Mouse (Mus musculus) T-helper 2 cell (primary cell): ENCODE results near the gene Gm9507.
"Not testable (repeated sequence)": the region's sequence is repeated elsewhere in the genome, so short reads cannot be mapped to it uniquely, and the experiment has no call there.

Experiments used
- in situ Hi-C: fragments of 300-600 bp; cut with MboI, MseI; formaldehyde crosslinking; loops from one replicate; pipeline ENCODE4 v1.15.1; 2025; ENCODE audit warnings: high pct_unique_total_duplicates

The Gm9507 gene

GRCm38 (mm10) chr10:77811743-77812142, at the start of gene Gm9507:
Gm9507 (minus strand) TSS chr10:77811843.
- in situ Hi-C loops: no loop called here

GRCm38 (mm10) chr10:77852559-77852958, 40.9 kb upstream of the Gm9507 start, which contains the start of gene Gm10318:
Gm10318 (plus strand) TSS chr10:77852859.
- in situ Hi-C loops: no loop called here

- in situ Hi-C loops: no loop called here
Measured at GRCm38 (mm10) chr10:77847538-77847937, 35.9 kb upstream of the Gm9507 start.

- in situ Hi-C loops: no loop called here
Measured at GRCm38 (mm10) chr10:77846961-77847360, 35.3 kb upstream of the Gm9507 start.

DNA sequence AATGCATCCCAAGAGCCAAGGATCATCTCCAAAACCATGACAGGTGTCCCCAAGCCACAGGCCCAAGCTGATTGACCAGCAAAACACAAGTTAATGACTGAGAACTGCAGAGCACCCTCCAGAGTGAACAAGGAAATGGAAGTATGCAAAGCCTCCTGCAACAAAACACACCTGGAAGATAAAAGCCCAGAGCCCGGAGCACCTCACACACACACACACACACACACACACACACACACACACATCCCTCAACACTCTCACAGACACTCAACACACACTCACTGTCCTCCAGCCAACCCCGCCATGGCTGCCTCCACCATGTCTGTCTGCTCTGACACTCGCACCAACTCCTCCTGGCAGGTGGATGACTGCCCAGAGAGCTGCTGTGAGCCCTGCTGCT, 34.9 kb upstream of the Gm9507 start, which contains the start of gene Gm36176:
Gm36176 (plus strand) TSS at position 301 of the 400 bp plus-strand sequence.
- in situ Hi-C loops: no loop called here

GRCm38 (mm10) chr10:77839006-77839405, 27.4 kb upstream of the Gm9507 start:
- in situ Hi-C loops: no loop called here

DNA sequence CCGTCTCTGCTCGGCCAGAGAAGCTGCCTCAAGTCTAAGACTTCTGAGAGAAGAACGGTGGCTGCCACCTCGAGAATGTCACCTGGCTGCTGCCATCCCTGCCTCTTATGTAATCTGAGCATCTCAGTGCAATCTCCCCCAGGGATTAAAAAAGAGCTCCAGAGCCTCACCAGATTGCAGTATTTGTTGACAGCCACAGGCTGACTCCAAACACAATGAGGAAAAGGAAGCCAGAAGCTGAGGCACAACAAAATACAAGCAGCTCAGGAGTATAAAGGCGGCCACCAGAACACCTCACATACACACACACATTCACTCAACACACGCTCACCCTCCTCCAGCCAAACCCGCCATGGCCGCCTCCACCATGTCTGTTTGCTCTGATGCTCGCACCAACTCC, 24.0 kb upstream of the Gm9507 start, which contains the start of gene Krtap10-10:
Krtap10-10 (plus strand) TSS at position 301 of the 400 bp plus-strand sequence.
- in situ Hi-C loops: no loop called here

GRCm38 (mm10) chr10:77826951-77827350, 15.3 kb upstream of the Gm9507 start, which contains the start of gene Krtap10-4:
Krtap10-4 (minus strand) TSS chr10:77827095.
- in situ Hi-C loops: no loop called here

GRCm38 (mm10) chr10:77819203-77819602, 7.6 kb upstream of the Gm9507 start:
- in situ Hi-C loops: no loop called here

DNA sequence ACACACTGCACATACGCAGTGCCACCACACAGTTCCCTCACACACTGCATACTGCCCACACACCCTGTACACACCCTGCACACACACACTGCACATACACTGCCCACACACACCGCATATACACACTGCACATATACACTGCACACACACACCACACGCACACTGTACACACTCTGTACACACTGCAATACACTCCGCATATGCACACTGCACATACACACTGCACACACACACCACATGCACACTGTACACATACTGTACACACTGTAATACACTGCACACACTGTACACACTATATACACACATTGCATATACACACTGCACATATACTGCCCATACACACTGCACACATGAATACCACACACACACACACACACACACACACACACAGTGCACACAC, 6.9 kb upstream of the Gm9507 start:
- in situ Hi-C loops: no loop called here

GRCm38 (mm10) chr10:77815514-77815913, 3.9 kb upstream of the Gm9507 start:
- in situ Hi-C loops: no loop called here

GRCm38 (mm10) chr10:77814382-77814781, 2.7 kb upstream of the Gm9507 start, which contains the start of gene Gm2696:
Gm2696 (plus strand) TSS chr10:77814682.
- in situ Hi-C loops: no loop called here

DNA sequence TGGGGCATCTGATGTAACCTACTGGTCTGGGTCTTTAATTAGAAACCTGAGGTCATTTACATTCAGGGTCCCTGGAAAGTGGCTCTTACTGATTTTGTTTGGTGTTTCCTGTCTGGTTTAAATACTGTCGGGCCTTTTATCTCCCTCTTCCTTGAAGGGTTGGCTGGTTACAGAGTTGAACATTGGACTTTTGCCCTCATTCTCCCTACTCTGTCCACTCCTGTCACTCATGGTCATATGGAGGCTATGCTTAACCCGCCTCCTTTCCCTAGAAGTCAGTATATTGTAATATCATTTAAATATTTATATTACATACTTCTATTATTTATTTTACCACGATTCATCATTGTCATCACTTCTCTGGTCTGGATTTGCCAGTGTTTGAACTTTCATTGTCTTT, 7.5 kb downstream of the Gm9507 start:
- in situ Hi-C loops: no loop called here

- in situ Hi-C loops: no loop called here
Measured at GRCm38 (mm10) chr10:77798921-77799508, 12.6 kb downstream of the Gm9507 start, which contains the start of gene Gm19668. Gm19668 (minus strand) TSS chr10:77799133.

DNA sequence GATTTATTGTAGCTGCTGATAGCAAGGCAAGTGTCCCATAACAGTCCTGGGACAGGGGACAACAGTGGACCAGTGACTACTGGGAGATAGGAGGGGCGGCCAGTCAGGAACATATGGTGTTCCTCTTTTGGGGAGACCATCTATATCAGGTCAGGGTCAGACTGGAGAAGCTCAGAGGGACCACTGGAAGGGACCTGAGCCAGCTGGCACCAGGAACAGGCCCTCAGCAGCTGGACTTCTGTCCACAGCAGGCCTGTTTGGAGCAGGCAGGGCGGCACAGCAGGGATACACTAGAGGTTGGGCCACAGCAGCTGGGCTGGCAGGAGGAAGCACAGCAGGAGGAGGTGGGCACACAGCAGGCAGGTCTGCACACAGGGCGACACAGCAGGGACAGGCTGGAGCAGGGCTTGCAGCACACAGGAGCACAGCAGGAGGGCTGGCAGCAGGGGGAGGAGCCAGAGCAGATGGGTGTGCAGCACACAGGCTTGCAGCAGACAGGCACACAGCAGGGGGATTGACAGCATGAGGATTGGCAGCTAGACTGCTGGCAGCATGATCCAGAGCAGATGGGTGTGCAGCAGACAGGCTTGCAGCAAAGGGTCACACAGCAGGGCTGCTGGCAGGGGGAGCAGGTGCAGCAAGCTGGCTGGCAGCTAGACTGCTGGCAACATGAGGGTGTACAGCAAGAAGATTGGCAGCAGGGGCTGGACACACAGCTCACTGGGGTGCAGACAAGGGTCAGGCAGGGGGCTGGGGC, 13.3 kb downstream of the Gm9507 start:
- in situ Hi-C loops: not testable (repeated sequence)

- in situ Hi-C loops: no loop called here
Measured at GRCm38 (mm10) chr10:77797677-77798076, 14.0 kb downstream of the Gm9507 start.

DNA sequence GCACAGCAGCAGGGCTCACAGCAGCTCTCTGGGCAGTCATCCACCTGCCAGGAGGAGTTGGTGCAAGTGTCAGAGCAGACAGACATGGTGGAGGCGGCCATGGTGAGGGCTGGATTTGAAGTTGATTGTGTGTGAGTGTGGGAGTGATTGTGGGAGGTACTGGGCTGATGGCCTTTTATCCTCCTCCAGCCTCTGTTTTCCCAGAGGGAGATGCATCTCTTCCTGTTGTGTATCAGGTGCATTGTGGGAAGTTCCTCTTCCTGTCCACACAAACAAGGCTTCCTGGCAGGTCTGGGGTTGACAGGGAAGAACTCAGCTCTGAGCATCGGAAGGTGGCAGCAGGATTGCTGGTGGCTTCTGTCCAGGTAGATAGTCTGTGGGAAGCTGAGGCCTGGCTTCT, 16.7 kb downstream of the Gm9507 start, which contains the start of gene Gm9639:
Gm9639 (minus strand) TSS at position 101 of the 400 bp plus-strand sequence.
- in situ Hi-C loops: no loop called here

DNA sequence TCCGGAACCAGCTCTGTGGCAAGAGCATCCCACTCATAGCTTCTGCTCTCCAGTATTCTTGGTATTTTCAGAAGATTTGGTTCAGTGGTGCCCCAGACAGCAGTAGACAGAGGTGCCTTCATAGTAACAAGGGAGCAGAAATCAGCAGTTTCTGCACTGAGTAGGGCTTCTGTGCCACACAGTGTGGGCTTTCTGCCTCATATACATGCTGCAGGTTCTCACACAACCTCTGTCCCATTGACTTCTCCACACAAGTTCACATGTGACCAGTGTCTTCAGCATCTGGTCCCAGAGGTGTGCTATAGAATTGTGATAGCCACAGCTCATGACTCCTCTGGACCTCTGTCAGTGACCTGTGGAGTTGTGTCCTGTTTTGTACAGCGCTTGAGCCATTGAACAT, 23.0 kb downstream of the Gm9507 start:
- in situ Hi-C loops: no loop called here

DNA sequence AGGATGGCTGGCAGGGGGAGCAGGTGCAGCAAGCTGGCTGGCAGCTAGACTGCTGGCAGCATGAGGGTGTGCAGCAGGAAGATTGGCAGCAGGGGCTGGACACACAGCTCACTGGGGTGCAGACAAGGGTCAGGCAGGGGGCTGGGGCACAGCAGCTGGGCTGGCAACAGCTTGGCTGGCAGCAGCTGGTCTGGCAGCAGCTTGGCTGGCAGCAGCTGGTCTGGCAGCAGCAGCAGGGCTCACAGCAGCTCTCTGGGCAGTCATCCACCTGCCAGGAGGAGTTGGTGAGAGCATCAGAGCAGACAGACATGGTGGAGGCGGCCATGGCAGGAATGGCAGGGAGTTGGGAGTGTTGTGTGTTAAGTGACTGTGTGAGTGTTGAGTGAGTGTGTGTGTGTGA, 23.8 kb downstream of the Gm9507 start, which contains the start of gene Gm7137:
Gm7137 (minus strand) TSS at position 325 of the 400 bp plus-strand sequence.
- in situ Hi-C loops: not testable (repeated sequence)

GRCm38 (mm10) chr10:77783396-77783795, 28.2 kb downstream of the Gm9507 start:
- in situ Hi-C loops: not testable (repeated sequence)

DNA sequence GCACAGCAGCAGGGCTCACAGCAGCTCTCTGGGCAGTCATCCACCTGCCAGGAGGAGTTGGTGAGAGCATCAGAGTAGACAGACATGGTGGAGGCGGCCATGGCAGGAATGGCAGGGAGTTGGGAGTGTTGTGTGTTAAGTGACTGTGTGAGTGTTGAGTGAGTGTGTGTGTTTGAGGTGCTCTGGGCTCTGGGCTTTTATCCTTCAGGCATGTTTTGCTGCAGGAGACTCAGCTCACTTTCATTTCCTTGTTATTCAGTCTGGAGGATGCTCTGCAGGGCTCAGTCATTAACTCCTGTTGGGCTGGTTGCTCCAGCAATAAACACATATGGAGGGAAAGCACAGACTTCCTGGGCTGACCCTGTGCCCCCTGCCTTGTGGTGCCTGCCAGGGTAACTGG, 29.2 kb downstream of the Gm9507 start, which contains the start of gene Gm3250:
Gm3250 (minus strand) TSS at position 101 of the 400 bp plus-strand sequence.
- in situ Hi-C loops: not testable (repeated sequence)

DNA sequence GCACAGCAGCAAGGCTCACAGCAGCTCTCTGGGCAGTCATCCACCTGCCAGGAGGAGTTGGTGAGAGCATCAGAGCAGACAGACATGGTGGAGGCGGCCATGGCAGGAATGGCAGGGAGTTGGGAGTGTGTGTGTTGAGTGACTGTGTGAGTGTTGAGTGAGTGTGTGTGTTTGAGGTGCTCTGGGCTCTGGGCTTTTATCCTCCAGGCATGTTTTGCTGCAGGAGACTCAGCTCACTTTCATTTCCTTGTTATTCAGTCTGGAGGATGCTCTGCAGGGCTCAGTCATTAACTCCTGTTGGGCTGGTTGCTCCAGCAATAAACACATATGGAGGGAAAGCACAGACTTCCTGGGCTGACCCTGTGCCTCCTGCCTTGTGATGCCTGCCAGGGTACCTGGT, 34.8 kb downstream of the Gm9507 start, which contains the start of gene Gm7138:
Gm7138 (minus strand) TSS at position 101 of the 400 bp plus-strand sequence.
- in situ Hi-C loops: not testable (repeated sequence)
